ENCODE assay signal across 37 mouse cellular contexts in genomic region chr7:133564600-133564999, GRCm38 (mm10). TPM values are rescaled to one million over a fixed set of nuclear protein-coding genes. Genes with fewer than 3 reads are reported as not detected.
DNase-seq lines count a peak whose midpoint lies in the region; ATAC-seq lines count a peak whose summit lies in the region.
"Had no signal": no experiment of that assay in that cellular context is flagged by ENCODE, and none has a peak within 500 bp of the region (broad histone marks: within the 10 kb centered on the region; RNA-seq: fewer than 3 reads in every experiment).

No protein-coding gene starts in this region.

- H3K4me3 ChIP-seq in heart, embryonic 10.5 days: no peak overlapping the region
- H3K4me3 ChIP-seq in liver, embryonic 11.5 days (ENCODE audit: low read depth, low read length): no peak overlapping the region
- H3K4me3 ChIP-seq in liver, embryonic 16.5 days (ENCODE audit: low read depth, low read length): no peak overlapping the region
- H3K4me3 ChIP-seq: forebrain, embryonic 12.5 days; layer of hippocampus, adult 2 months; left cerebral cortex, adult 2 months; limb, embryonic 13.5 days; midbrain, embryonic 10.5 days; neural tube, embryonic 12.5 days had no signal

- H3K27me3 ChIP-seq in heart, embryonic 10.5 days (ENCODE audit: insufficient read depth, poor library complexity, severe bottlenecking): no peaks in the 10 kb centered on the region
- no peaks in the 10 kb centered on the region for H3K27me3 ChIP-seq in liver, embryonic 11.5 days (replicated peaks; ENCODE audit: control insufficient read depth, insufficient read depth, low read length)
- no peaks in the 10 kb centered on the region for H3K27me3 ChIP-seq in liver, embryonic 16.5 days (ENCODE audit: control insufficient read depth, insufficient read depth, low read depth, low read length)
- H3K27me3 ChIP-seq: forebrain, embryonic 12.5 days; limb, embryonic 13.5 days; neural tube, embryonic 12.5 days had no signal

- no peaks in the 10 kb centered on the region for H3K36me3 ChIP-seq in heart, embryonic 10.5 days
- no peaks in the 10 kb centered on the region for H3K36me3 ChIP-seq in liver, embryonic 11.5 days (ENCODE audit: control insufficient read depth, insufficient read depth, low read length)
- no peaks in the 10 kb centered on the region for H3K36me3 ChIP-seq in liver, embryonic 16.5 days (ENCODE audit: control insufficient read depth, insufficient read depth)
- H3K36me3 ChIP-seq: forebrain, embryonic 12.5 days; G1E; limb, embryonic 13.5 days; midbrain, embryonic 10.5 days; neural tube, embryonic 12.5 days had no signal

- H3K27ac ChIP-seq in heart, embryonic 10.5 days: no peak overlapping the region
- H3K27ac ChIP-seq in liver, embryonic 11.5 days (ENCODE audit: low read depth, low read length): no peak overlapping the region
- no peak overlapping the region for H3K27ac ChIP-seq in liver, embryonic 16.5 days (ENCODE audit: low read length)
- H3K27ac ChIP-seq: forebrain, embryonic 12.5 days; hindbrain, embryonic 14.5 days; layer of hippocampus, adult 2 months; left cerebral cortex, adult 2 months; limb, embryonic 13.5 days; macrophage; midbrain, embryonic 10.5 days; neural tube, embryonic 12.5 days had no signal

- H3K9ac ChIP-seq in liver, embryonic 11.5 days (ENCODE audit: low read depth, low read length): no peak overlapping the region
- no peak overlapping the region for H3K9ac ChIP-seq in liver, embryonic 16.5 days (ENCODE audit: low read depth, low read length)
- H3K9ac ChIP-seq: forebrain, embryonic 12.5 days; forebrain, postnatal 0 days; hindbrain, embryonic 14.5 days; limb, embryonic 13.5 days; neural tube, embryonic 12.5 days had no signal

- DNase-seq in heart, embryonic 10.5 days (ENCODE audit: low spot score): peak; percentile 73
- DNase-seq in heart, adult 18-20 months: no peak
- DNase-seq in MEL-GATA-1-ER (ENCODE audit: extremely low read depth, low read depth): peak; percentile 96
- DNase-seq in liver, embryonic 11.5 days (ENCODE audit: low spot score): no peak
- DNase-seq in frontal cortex, adult 2 months (ENCODE audit: extremely low spot score in 1 of 2, low spot score in 1 of 2): no peak
- no peak for DNase-seq in left cerebral cortex, postnatal 36 days (ENCODE audit: low spot score in 2 of 2)
- DNase-seq in layer of hippocampus, adult 18-20 months (ENCODE audit: low spot score in 2 of 2): no peak
- DNase-seq: adrenal gland, postnatal 14 days; cerebellum, adult 11-12 months; cerebellum, adult 9-11 months; forebrain, postnatal 0 days; gastrocnemius, postnatal 10 days; heart, postnatal 36 days; kidney, postnatal 14 days; lung, adult 2 months; lung, postnatal 10 days; thymus, postnatal 14 days had no signal

- H3K4me2 ChIP-seq in liver, embryonic 11.5 days: no peak overlapping the region; the same call in 1 of the 2 replicates
- H3K4me2 ChIP-seq in liver, embryonic 16.5 days (ENCODE audit: low read depth, low read length): no peak overlapping the region
- H3K4me2 ChIP-seq: forebrain, embryonic 12.5 days; hindbrain, embryonic 14.5 days; limb, embryonic 13.5 days; neural tube, embryonic 12.5 days had no signal

- no peaks in the 10 kb centered on the region for H3K9me3 ChIP-seq in heart, embryonic 10.5 days
- H3K9me3 ChIP-seq in liver, embryonic 11.5 days (ENCODE audit: control insufficient read depth, low read length): no peaks in the 10 kb centered on the region
- no peaks in the 10 kb centered on the region for H3K9me3 ChIP-seq in liver, embryonic 16.5 days (replicated peaks; ENCODE audit: control insufficient read depth, low read length)
- H3K9me3 ChIP-seq: forebrain, embryonic 12.5 days; G1E; limb, embryonic 13.5 days; midbrain, embryonic 10.5 days; neural tube, embryonic 12.5 days had no signal

- peak; percentile 85 for ATAC-seq in liver, embryonic 11.5 days (replicated peaks; ENCODE audit: low FRiP score)
- peak; percentile 77 for ATAC-seq in liver, embryonic 16.5 days (ENCODE audit: low read depth)
- ATAC-seq: forebrain, postnatal 0 days; intestine, postnatal 0 days; midbrain, embryonic 16.5 days had no signal

- 0 out of 2 replicates have a peak, but pooled peaks cover 3% of the 10 kb centered on the region for H3K4me1 ChIP-seq in heart, embryonic 10.5 days
- 0 out of 2 replicates have a peak, but pooled peaks cover 4% of the 10 kb centered on the region for H3K4me1 ChIP-seq in liver, embryonic 11.5 days (replicated peaks; ENCODE audit: control insufficient read depth, insufficient read depth, low read length)
- peaks cover 14% of the 10 kb centered on the region for H3K4me1 ChIP-seq in liver, embryonic 16.5 days (ENCODE audit: control insufficient read depth, low read depth, low read length)
- H3K4me1 ChIP-seq: forebrain, embryonic 12.5 days; midbrain, embryonic 10.5 days; neural tube, embryonic 12.5 days had no signal

- 80% methylated on average over 8 of the region's 8 CpGs for WGBS in heart, embryonic 10.5 days
- 42% methylated on average over 8 of the region's 8 CpGs for WGBS in liver, embryonic 11.5 days
- WGBS in liver, embryonic 16.5 days (ENCODE audit: insufficient replicate concordance): 19% methylated on average over 8 of the region's 8 CpGs

- intact Hi-C loops in left cerebral cortex, postnatal 36 days (cut with DNase I): no loop called here

RNA-seq across cellular contexts. Expression of gene Tex36, which starts 37.4 kb away (rescaled TPM):
- not detected in 2 replicates for polyA plus RNA-seq in heart, embryonic 10.5 days (2016; fragmentation: Nextera tagmentation; extraction: Ambion mirVana)
- not detected for total RNA-seq in heart, adult 18-20 months (2021)
- polyA plus RNA-seq in liver, embryonic 11.5 days (2014; fragmentation: Nextera tagmentation; extraction: Ambion mirVana): not detected in 2 replicates
- polyA plus RNA-seq in liver, embryonic 16.5 days (2015; fragmentation: Nextera tagmentation; extraction: Ambion mirVana): not detected in 2 replicates
- polyA plus RNA-seq in frontal cortex, adult 2 months (2012; rRNA removed): not detected in 2 replicates
- total RNA-seq in left cerebral cortex, postnatal 36 days (2021): not detected
- not detected for total RNA-seq in layer of hippocampus, adult 18-20 months (2021)
- total RNA-seq: adrenal gland, postnatal 14 days; forebrain, postnatal 0 days; G1E; gastrocnemius, postnatal 10 days; granulocyte monocyte progenitor cell, adult 5-6 weeks; heart, postnatal 36 days; layer of hippocampus, adult 2 months; layer of hippocampus, postnatal 14 days; left cerebral cortex, adult 2 months; left cerebral cortex, postnatal 25 days had no signal
- polyA plus RNA-seq: embryonic facial prominence, embryonic 14.5 days; forebrain, embryonic 12.5 days; G1E; heart, embryonic 14.5 days; hindbrain, embryonic 14.5 days; intestine, postnatal 0 days; kidney, embryonic 14.5 days; limb, embryonic 13.5 days; lung, adult 2 months; macrophage; midbrain, embryonic 10.5 days; midbrain, embryonic 16.5 days; neural tube, embryonic 12.5 days; stomach, embryonic 14.5 days; urinary bladder, adult 2 months had no signal

Comparison
In these comparisons a context has a peak if more than half of its experiments do, and no peak if none do; other contexts are left out.
1. DNase-seq: peak in heart, embryonic 10.5 days (single experiment) and MEL-GATA-1-ER (single experiment); none in heart, adult 18-20 months (0 of 2), liver, embryonic 11.5 days (single experiment), frontal cortex, adult 2 months (0 of 2), left cerebral cortex, postnatal 36 days (0 of 2) and layer of hippocampus, adult 18-20 months (0 of 2).